Mouse (Mus musculus) layer of hippocampus, postnatal 14 days (tissue): Measurements from ENCODE around the gene Orc4. TPM values are rescaled to one million over a fixed set of nuclear protein-coding genes. Genes with fewer than 3 reads are reported as not detected.
"Not testable (repeated sequence)": the region's sequence is repeated elsewhere in the genome, so short reads cannot be mapped to it uniquely, and the experiment has no call there.

Source experiments
- DNase-seq, 2 experiments: peaks; one replicate each; pipeline ENCODE4 v3.0.0; 2021 to 2022; ENCODE audit warnings: low spot score in 2 of 2, mixed read lengths in 1 of 2
- long read RNA-seq, 2 experiments: library from polyadenylated mRNA; stranded (forward); transcript quantifications; one replicate each; pipeline ENCODE4 v2.0.0; 2021
- total RNA-seq, 2 experiments: library from RNA; stranded (reverse); gene quantifications; 2 replicates each; pipeline ENCODE4 v1.2.3; 2021

Gene Orc4
- 10 to 100 TPM; 63.2 to 68.1 TPM for total RNA-seq
- long read RNA-seq, experiment 1, full-length matches to known transcripts, result 21 of 43 reads
- long read RNA-seq, experiment 1, partial matches to known transcripts, result 3 of 43 reads
- long read RNA-seq, experiment 1, other reads (novel, unspliced or antisense), result 19 of 43 reads
- long read RNA-seq, experiment 2, full-length matches to known transcripts, result 23 of 46 reads
- long read RNA-seq, experiment 2, partial matches to known transcripts, result 2 of 46 reads
- long read RNA-seq, experiment 2, other reads (novel, unspliced or antisense), result 21 of 46 reads

DNA sequence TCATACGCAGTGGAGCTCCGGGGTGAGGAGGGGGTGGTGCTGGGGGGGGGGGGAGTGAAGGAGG is at the start of gene Orc4:
Orc4 (minus strand) TSS at position 26 of the 64 bp plus-strand sequence.
- DNase-seq, result no peak

DNA sequence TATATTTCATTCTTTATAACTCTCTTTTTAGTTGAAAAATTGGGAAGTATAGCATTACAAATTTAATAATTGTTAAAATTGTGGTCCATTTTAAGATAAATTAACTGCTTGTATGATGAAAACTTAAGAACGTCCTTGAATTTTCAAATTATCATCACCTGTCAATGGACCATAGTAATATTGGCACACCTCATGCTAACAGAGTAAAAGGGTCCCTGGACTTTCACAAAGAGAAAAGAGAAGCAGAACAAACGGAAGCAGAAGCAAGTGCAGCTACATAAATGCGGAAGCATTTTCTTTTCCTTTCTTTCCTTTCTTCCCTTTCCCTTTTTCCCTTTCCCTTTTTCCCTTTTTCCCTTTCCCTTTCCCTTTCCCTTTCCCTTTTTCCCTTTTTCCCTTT is 40.2 kb upstream of the Orc4 start:
- DNase-seq, result no peak

DNA sequence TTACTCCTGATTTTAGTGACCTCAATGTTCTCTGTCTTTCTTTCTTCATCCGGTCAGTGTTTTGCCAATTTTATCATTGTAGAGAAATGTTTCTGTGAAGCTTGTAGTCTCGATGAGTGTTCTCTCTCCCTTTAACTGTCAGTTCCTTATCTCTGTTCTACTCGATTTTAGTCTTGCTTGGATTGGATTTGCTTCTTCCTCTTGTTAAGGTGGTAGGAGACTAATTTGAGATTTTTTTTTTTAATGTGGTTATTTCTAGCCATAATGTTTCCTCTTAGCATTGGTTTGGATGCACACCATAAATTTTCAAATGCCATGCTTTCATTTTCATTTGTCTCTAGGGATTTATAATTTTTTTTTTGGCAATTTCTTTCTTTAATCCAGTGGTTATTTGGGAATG is 28.8 kb upstream of the Orc4 start:
- no peak for DNase-seq

DNA sequence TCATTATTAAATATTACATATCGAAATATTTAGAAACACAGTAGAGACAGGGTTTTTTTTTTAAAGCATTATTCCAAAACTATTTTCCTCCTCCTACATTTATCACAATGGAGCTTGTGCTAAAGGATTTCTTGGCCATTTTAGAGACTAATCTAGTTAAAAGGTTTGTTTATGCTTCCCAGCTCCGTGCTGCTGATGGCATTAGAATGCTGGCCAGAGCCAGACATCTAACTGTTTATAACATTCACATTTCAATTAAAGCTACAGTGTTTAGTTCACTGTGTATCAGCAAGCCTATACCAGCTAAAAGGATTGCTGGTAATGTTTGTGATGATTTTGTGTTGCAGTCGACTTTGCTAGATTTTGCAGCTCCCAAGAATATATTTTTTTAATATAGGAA is 6.5 kb upstream of the Orc4 start:
- DNase-seq, result no peak

DNA sequence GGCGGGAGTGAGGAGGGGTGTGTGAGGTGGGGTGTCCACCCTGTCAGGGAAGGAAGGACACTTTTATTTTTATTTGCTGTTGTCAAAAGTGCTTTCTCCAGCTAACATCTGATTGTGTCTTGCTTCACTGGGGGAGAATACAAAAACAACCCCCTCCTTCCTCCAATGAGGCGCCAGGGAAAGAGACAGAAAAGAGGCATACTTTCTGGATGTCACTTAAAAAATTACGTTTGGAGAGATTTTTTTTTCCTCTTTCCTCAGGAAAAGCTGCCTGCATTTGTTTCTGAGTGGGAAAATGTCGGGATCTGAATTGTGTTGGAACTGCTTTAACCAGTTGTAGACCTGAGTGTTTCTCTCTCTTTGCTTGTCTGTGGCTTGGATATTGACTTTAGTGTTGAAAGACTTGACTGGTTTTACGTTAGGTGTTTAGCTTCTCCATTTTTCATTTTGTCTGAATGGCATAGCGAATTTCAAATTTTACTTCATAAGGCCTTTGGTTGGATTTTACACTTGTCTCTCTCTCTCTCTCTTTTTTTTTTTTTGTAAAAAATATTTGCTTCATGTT is 321 bp upstream of the Orc4 start:
- DNase-seq, result peak; percentile 4 to 10

DNA sequence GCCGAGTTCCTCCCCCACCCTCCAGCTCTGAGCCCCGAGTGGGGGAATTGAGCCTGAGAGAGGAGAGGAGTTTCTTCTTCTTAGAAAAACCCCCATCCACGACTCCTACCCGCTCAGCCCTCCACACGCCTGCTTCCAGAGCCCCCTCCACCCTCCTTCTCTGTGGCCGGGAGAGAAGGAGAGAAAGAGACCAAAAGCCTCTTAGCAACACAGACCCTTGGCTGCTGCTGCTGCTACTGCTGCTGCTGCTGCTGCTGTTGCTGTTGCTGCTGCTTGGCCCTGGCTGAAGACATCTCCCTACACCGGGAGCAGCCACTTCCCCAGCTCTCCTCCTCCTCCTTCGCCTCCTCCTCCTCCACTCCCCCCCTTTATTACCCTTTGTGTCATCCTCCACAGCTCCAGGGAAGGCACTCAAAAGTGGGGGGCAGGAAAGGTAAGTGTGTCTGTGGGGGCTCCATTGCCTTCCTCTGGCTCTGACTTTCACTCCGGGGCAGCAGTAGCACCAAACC is 280 bp downstream of the Orc4 start:
- DNase-seq, result no peak

DNA sequence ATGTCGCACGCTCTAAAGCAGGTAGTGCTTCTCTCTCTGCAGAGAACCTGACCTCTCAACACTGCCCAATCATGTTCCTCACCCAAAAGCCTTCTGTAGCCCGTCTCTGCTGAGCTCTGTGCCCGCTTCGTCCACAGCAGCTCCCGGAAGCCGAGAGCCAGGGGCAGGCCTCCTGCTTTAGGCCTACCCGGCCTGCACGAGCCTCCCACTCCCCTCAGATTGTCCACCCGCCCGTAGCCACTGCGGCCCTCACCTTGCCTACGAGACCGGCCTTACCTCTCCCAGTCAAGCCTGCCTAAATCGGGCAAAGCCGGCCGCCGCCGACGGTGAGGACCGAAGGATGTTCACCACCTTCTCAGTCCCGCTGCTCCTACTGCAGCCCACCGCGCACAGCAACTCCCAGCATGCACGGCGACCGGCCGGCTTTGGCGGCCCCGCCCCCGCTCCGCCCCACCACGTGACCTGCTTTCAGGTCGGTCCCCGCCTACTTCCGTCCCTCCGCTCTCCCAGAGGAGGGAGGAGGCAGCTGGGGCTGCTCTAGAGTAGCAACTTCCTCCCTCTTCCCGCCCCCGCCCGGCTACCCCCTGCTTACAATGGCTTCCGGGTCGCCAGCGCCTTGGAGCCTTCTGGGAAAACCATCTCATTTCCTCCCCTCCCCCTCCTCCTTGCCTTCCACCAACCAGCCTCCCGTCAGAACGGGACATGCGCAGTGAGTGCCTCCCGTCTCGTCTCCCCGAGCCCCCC is 1.1 kb downstream of the Orc4 start, which contains the start of gene Mbd5:
Mbd5 (plus strand) TSS at position 668 of the 744 bp plus-strand sequence.
- peak; percentile 95 to 99 for DNase-seq

DNA sequence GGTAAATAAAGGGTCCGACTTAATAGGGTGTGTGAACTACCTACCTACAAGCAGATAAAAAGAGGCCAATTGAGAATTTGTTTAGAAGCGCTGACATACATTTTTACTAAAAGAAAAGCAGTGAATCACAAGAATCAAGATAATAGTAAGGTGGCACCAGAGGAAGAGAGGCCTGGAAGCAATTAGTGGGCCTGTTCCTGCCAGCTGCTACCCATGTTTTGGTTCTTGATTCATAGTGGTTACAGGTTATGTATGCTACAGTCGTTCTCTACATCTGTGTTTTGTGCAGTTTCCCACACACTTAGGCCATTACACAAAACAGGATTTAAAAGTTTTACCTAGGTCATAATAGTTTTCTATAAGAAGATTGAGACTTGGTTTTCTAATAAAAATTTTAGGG is 2.3 kb downstream of the Orc4 start:
- DNase-seq, result no peak

DNA sequence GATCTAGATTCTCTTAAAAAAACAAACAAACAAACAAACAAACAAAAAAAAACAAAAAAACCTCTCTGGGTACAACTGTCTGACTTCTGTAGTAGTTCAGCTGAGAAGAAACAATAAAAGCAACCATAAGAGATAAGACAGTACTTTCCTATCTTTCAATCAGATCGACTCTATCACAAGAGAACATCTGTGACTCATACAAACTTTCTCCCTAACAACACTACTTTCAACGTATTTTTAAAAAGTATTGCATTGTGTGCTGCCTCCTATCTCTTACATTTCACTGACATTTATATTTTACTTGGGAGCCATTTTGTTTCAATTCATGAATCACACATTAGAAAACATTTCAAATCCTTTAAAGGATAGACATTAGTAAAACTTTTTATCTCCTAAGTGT is 15.0 kb downstream of the Orc4 start:
- DNase-seq, result no peak

DNA sequence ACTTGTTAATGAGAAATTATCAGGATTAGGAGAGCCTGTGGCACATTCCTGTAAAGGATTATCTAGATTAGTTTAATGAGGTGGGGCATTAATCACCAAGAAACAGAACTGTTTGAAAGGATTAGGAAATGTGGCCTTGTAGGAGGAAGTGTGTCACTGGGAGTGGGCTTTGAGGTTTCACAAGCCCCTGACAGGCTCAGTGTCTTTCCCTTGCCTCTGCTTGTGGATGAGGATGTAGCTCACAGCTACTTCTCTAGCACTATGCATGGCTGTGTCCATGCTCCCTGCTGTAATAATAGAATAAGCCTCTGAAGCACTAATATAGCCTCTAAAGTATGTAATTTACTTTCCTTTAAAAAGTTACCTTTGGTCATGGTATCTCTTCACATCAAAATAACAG is 34.2 kb downstream of the Orc4 start:
- DNase-seq, result no peak

DNA sequence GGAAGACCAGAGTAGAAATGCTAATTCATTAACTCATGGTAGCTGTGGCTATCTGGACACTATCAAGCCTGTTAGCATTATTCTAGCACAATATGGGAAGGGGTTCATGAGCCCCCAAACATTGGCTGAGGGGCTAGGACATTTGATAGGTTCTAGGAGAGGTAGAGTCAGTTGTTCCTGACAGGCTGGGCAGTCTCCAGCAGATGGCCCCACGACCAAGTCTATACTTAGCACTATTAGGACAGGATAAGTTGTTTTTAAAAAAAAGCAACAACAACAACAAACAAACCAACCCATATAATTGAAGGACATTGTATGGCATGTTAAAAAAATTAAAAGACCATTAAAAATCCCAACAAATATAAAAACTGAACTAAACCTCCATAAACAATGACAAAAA is 35.9 kb downstream of the Orc4 start:
- DNase-seq, result no peak

DNA sequence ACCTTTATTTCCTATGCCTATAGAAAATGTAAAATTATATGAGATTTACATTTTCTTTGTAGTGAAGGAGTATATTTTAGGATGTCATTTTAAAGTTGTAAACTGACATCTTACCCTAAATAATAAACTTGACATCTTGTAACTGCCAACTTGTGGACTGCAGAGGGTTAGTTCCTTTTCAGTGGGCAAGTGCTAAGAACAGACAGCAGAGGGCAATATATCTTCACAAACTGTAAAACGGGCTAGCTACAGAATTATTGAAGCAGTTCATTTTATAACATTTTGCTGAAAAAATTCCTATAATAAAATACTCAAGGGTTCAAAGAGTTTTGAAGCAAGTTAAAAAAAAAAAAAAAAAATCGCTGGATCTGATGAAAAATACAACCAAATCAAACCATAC is 41.2 kb downstream of the Orc4 start:
- DNase-seq, result peak in 1 of 2 experiments; percentile 41

DNA sequence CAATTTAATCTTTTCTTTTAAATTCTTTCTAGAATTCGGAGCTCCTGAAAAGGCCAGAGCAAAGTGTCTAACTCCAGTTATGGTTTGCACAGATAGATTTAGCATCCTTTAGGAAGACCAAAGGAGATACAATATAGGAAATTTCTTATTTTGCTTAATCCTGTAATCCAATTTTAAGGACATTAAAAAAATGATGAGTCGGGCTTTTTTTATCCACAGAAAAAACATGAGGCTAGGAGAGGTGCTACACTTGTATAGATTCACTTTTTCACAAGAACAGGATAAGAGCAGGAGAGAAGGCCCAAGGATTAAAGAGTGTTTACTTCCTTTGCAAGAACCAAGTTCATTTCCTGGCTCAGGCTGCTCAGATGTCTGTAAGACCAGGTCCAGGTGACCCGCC is 54.9 kb downstream of the Orc4 start:
- no peak for DNase-seq

DNA sequence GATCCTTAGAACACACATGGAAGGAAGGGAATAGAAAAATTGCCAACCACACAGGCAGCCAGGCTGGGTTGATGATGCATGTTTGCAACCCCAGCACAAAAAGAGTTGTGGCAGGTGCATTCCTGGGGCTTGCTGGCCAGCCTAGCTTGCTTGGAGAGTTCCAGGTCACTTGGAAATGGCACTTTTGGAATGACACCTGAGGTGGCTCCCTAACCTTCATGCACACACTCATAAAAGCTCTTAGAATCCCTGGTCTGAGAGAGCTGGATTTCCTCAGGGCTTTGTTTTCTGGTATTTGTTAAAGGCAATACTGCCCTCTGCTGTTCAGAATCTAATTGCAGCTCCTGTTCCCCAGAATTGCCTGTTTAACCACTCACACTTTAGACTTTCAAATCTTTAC is 64.1 kb downstream of the Orc4 start:
- DNase-seq, result peak; percentile 51 to 87

DNA sequence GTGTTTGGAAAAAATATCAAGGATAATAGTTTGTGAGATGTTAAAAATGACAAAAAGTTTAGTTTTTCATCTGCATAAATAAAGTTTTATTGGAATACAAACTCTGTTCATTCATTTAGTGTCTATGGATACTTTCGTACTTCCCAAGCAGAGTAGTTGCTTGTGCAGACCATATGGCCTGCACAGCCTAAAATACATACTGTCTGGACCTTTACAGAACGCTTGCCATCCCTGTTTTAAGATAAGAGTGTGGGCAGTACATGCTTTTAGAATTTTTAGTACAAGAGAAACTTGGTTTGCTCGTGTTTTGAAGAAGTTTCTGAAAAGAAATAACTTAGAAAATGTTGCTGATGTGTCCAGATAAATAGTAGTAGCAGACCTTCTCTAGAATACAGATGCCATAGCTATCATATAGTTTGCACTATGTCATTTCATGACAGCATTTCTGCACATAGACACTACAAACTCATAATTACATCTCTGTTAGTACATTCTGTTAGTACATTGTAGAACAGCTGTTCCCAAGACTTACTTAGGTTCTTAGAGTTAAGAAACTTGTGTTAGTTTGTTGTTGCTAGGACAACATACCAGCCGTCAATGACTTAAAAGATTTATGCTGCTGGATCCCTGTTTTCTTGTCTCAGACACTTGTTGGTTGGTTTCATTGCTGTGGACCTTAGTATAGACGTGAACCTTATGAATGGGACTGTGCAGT is 81.7 kb downstream of the Orc4 start:
- no peak for DNase-seq

DNA sequence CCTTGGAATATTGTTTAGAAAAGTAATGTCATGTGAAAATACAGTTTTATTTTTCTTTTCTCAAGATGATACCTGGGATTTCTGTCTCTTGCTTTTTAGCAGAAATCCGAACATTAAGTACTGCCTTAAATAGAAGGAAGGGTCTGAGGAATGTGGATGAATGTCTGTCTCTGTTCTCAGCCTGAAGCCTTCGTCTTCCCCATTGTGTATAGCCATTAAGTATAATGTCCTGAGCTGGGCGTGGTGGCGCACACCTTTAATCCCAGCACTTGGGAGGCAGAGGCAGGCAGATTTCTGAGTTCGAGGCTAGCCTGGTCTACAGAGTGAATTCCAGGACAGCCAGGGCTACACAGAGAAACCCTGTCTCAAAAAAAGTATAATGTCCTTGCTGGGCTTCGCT is 84.5 kb downstream of the Orc4 start:
- DNase-seq, result not testable (repeated sequence)

Other genes with a start within 250 kb of the Orc4 start
- 10 to 100 TPM; 34.2 to 39.4 TPM for gene Acvr2a, start 136.2 kb downstream of the Orc4 start, total RNA-seq
- 100 to 1,000 TPM in 1 of 2 experiments, 10 to 100 TPM in 1; 99.6 to 114 TPM for gene Mbd5, start 769 bp downstream of the Orc4 start, total RNA-seq